Mouse (Mus musculus) hindbrain, postnatal 0 days (tissue): Measurements from ENCODE around the gene Pard3b. TPM values are rescaled to one million over a fixed set of nuclear protein-coding genes. Genes with fewer than 3 reads are reported as not detected.

Experiments
- ATAC-seq: fragments of 200-750 bp; cut with Nextera tagmentation; 2 replicates; pipeline ENCODE4 v1.8.0; 2017; ENCODE audit warnings: mild to moderate bottlenecking, moderate TSS enrichment, moderate library complexity
- DNase-seq: peaks from one replicate; pipeline ENCODE4 v3.0.0-alpha.2; 2015; ENCODE audit warnings: low spot score
- H3K27ac ChIP-seq: fragments of 300-500 bp; sonication (generic); 2 replicates; pipeline ENCODE4 v1.5.1; 2014; ENCODE audit warnings: mild to moderate bottlenecking
- H3K27me3 ChIP-seq: fragments of 300-500 bp; sonication (generic); 2 replicates; pipeline ENCODE4 v1.6.1; 2014; ENCODE audit warnings: low read length, mixed read lengths; ENCODE audit not compliant: insufficient read depth
- H3K36me3 ChIP-seq: fragments of 300-500 bp; sonication (generic); 2 replicates; pipeline ENCODE4 v1.6.1; 2014; ENCODE audit warnings: low read length, mixed read lengths; ENCODE audit not compliant: insufficient read depth
- H3K4me1 ChIP-seq: fragments of 300-500 bp; sonication (generic); 2 replicates; pipeline ENCODE4 v1.6.1; 2014; ENCODE audit warnings: antibody characterized with exemption, low read length, mixed read lengths; ENCODE audit not compliant: insufficient read depth
- H3K4me2 ChIP-seq: fragments of 300-500 bp; sonication (generic); 2 replicates; pipeline ENCODE4 v1.6.1; 2014; ENCODE audit warnings: low read depth, mild to moderate bottlenecking, low read length, moderate library complexity, mixed read lengths
- H3K4me3 ChIP-seq: fragments of 300-500 bp; sonication (generic); 2 replicates; pipeline ENCODE4 v1.5.1; 2014; ENCODE audit warnings: low read length
- H3K9ac ChIP-seq: fragments of 300-500 bp; sonication (generic); replicated peaks from 2 replicates; pipeline ENCODE4 v1.6.1; 2014; ENCODE audit warnings: mild to moderate bottlenecking, low read length, moderate library complexity, mixed read lengths
- H3K9me3 ChIP-seq: fragments of 300-500 bp; sonication (generic); 2 replicates; pipeline ENCODE4 v1.6.1; 2016; ENCODE audit warnings: low read length, mixed read lengths
- CTCF ChIP-seq: IDR thresholded peaks from 2 replicates; pipeline ENCODE4 v1.5.1; 2016; ENCODE audit warnings: antibody characterized with exemption, control low read depth, low read depth
- WGBS: fragments of 180-500 bp; shearing (Covaris S2); extraction: QIAGEN DNeasy Blood & Tissue Kit; methylation state at CpG from one replicate; pipeline ENCODE4 v1.1.7; 2014; 5-methylcytosine and 5-hydroxymethylcytosine counted together
- polyA plus RNA-seq: library from polyadenylated mRNA; unstranded; fragments of >200 nt; fragmentation: Nextera tagmentation; extraction: Ambion mirVana; gene quantifications from 2 replicates; pipeline ENCODE4 v1.2.1, GENCODE M21; 2015
- total RNA-seq: library from RNA; depleted of rRNA; stranded (reverse); fragments of >200 nt; gene quantifications from 2 replicates; pipeline ENCODE4 v1.2.3, GENCODE M21; 2014

The Pard3b gene
- total and polyA plus RNA-seq, 2 experiments from 2014 or later: 5.6 to 9.6 TPM

- TF ChIP-seq CTCF: no peak
- Histone ChIP-seq H3K4me3 (no peak overlapping the region), H3K9ac (no peak overlapping the region), H3K4me1 (no peaks in the 10 kb centered on the region), H3K4me2 (no peak overlapping the region), H3K27ac (no peak overlapping the region), H3K36me3 (no peaks in the 10 kb centered on the region), H3K9me3 (no peaks in the 10 kb centered on the region), H3K27me3 (no peaks in the 10 kb centered on the region)
- DNase-seq (no peak), ATAC-seq (no peak)
- WGBS: 53% methylated on average over 3 of the region's 3 CpGs
These were observed 49.7 kb downstream of the Pard3b start for GRCm38 (mm10) chr1:61688301-61688700.

GRCm38 (mm10) chr1:61698462-61699218 is 60.0 kb downstream of the Pard3b start:
- Histone ChIP-seq H3K9me3 (no peaks in the 10 kb centered on the region), H3K4me3 (no peak overlapping the region), H3K27me3 (no peaks in the 10 kb centered on the region), H3K4me2 (no peak overlapping the region), H3K27ac (no peak overlapping the region), H3K36me3 (no peaks in the 10 kb centered on the region), H3K9ac (no peak overlapping the region), H3K4me1 (no peaks in the 10 kb centered on the region)
- TF ChIP-seq CTCF: no peak
- DNase-seq: no peak
- ATAC-seq: no peak
- WGBS: 85% methylated on average over 10 of the region's 10 CpGs

GRCm38 (mm10) chr1:61709812-61710211 is 71.2 kb downstream of the Pard3b start:
- ATAC-seq: no peak
- Histone ChIP-seq H3K9ac (no peak overlapping the region), H3K27me3 (no peaks in the 10 kb centered on the region), H3K27ac (no peak overlapping the region), H3K4me2 (no peak overlapping the region), H3K4me3 (no peak overlapping the region), H3K4me1 (no peaks in the 10 kb centered on the region), H3K9me3 (no peaks in the 10 kb centered on the region), H3K36me3 (no peaks in the 10 kb centered on the region)
- WGBS: 84% methylated on average over 1 of the region's 1 CpGs
- DNase-seq: no peak
- TF ChIP-seq CTCF: no peak

GRCm38 (mm10) chr1:61711523-61711922 is 72.9 kb downstream of the Pard3b start:
- no peak overlapping the region for H3K9ac ChIP-seq
- no peaks in the 10 kb centered on the region for H3K36me3 ChIP-seq
- no peaks in the 10 kb centered on the region for H3K9me3 ChIP-seq
- TF ChIP-seq CTCF: no peak
- no peak overlapping the region for H3K4me3 ChIP-seq
- ATAC-seq (no peak), DNase-seq (no peak)
- H3K27ac ChIP-seq: no peak overlapping the region
- no peak overlapping the region for H3K4me2 ChIP-seq
- no peaks in the 10 kb centered on the region for H3K27me3 ChIP-seq
- H3K4me1 ChIP-seq: no peaks in the 10 kb centered on the region

GRCm38 (mm10) chr1:61729654-61730053 is 91.0 kb downstream of the Pard3b start:
- Histone ChIP-seq H3K4me3 (no peak overlapping the region), H3K9me3 (no peaks in the 10 kb centered on the region), H3K4me2 (no peak overlapping the region), H3K4me1 (no peaks in the 10 kb centered on the region), H3K27ac (no peak overlapping the region), H3K36me3 (no peaks in the 10 kb centered on the region), H3K27me3 (no peaks in the 10 kb centered on the region), H3K9ac (no peak overlapping the region)
- TF ChIP-seq CTCF: no peak
- 84% methylated on average over 4 of the region's 4 CpGs for WGBS
- ATAC-seq: no peak
- no peak for DNase-seq

GRCm38 (mm10) chr1:61736550-61736949 is 97.9 kb downstream of the Pard3b start:
- Histone ChIP-seq H3K4me1 (no peaks in the 10 kb centered on the region), H3K27me3 (no peaks in the 10 kb centered on the region), H3K4me3 (no peak overlapping the region), H3K36me3 (no peaks in the 10 kb centered on the region), H3K9ac (no peak overlapping the region), H3K27ac (no peak overlapping the region), H3K4me2 (no peak overlapping the region), H3K9me3 (no peaks in the 10 kb centered on the region)
- WGBS: 82% methylated on average over 1 of the region's 1 CpGs
- no peak for ATAC-seq
- DNase-seq: no peak
- TF ChIP-seq CTCF: no peak

- no peak for DNase-seq
- no peak for ATAC-seq
- H3K36me3 ChIP-seq: no peaks in the 10 kb centered on the region
- no peaks in the 10 kb centered on the region for H3K4me1 ChIP-seq
- H3K9me3 ChIP-seq: no peaks in the 10 kb centered on the region
- no peak overlapping the region for H3K4me2 ChIP-seq
- H3K4me3 ChIP-seq: no peak overlapping the region
- no peak overlapping the region for H3K27ac ChIP-seq
- no peak overlapping the region for H3K9ac ChIP-seq
- no peaks in the 10 kb centered on the region for H3K27me3 ChIP-seq
- TF ChIP-seq CTCF: no peak
These were observed 104.2 kb downstream of the Pard3b start for GRCm38 (mm10) chr1:61742831-61743230.
